Mouse (Mus musculus) CH12.LX (cell line): ENCODE results near the gene Mat2b.

Experiments used
- BHLHE40 ChIP-seq: IDR thresholded peaks from 2 replicates; pipeline ENCODE4 v1.6.1; 2011; ENCODE audit warnings: mild to moderate bottlenecking, low read depth, low read length, improper control_type of control experiment
- CHD1 ChIP-seq: IDR thresholded peaks from 2 replicates; pipeline ENCODE4 v1.6.1; 2012; ENCODE audit warnings: low read depth, low read length, improper control_type of control experiment, inconsistent platforms
- CTCF ChIP-seq, 2 experiments: IDR thresholded peaks in 1 of 2; conservative IDR thresholded peaks in 1 of 2; 2 replicates each; pipeline ENCODE4 v1.5.1; 2011 to 2012; ENCODE audit warnings: low read depth in 2 of 2, low read length in 2 of 2, improper control_type of control experiment in 1 of 2, inconsistent platforms in 1 of 2, mild to moderate bottlenecking in 1 of 2, moderate library complexity in 1 of 2
- EP300 ChIP-seq: IDR thresholded peaks from 2 replicates; pipeline ENCODE4 v1.6.1; 2011; ENCODE audit warnings: low read length, improper control_type of control experiment
- MAX ChIP-seq: IDR thresholded peaks from 2 replicates; pipeline ENCODE4 v1.6.1; 2011; ENCODE audit warnings: low read length, improper control_type of control experiment
- MEF2A ChIP-seq: IDR thresholded peaks from 2 replicates; pipeline ENCODE4 v1.6.1; 2014; ENCODE audit warnings: low read depth, mild to moderate bottlenecking, inconsistent platforms, low read length, improper control_type of control experiment, borderline replicate concordance
- POLR2A ChIP-seq: IDR thresholded peaks from 2 replicates; pipeline ENCODE4 v1.6.1; 2011; ENCODE audit warnings: low read depth, mild to moderate bottlenecking, improper control_type of control experiment, low read length
- SMC3 ChIP-seq: IDR thresholded peaks from 2 replicates; pipeline ENCODE4 v1.6.1; 2011; ENCODE audit warnings: low read depth, low read length, improper control_type of control experiment
- USF2 ChIP-seq: conservative IDR thresholded peaks from 2 replicates; pipeline ENCODE4 v1.6.1; 2011; ENCODE audit warnings: low read depth, low read length, improper control_type of control experiment
- ZC3H11A ChIP-seq: IDR thresholded peaks from 2 replicates; pipeline ENCODE4 v1.6.1; 2012; ENCODE audit warnings: low read depth, mild to moderate bottlenecking, inconsistent platforms, low read length, improper control_type of control experiment

DNA sequence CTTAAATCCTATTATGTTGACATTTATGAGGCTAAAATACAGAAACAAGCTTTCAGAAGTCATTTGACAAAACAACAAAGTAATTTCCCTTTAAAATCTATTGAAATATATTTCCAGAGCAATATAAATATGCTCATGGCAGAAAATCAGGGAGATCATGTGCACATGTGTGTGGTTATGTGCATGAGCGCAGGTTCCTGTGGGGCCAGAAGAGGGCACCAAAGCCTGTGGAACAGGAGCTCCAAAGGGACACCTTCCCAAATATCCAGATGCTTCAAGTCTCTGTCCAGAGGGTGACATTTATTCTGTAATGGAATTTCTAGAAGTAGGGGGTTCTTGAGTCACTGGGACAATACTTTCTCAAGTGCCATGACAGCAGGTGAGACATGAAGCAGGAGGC lies 17.8 kb downstream of the Mat2b start:
- TF ChIP-seq MEF2A (no peak), POLR2A (no peak), SMC3 (no peak; the same call in 1 of the 2 replicates), CHD1 (no peak), CTCF (conservative IDR thresholded peaks at IDR 0.05 in 1 of 2, IDR thresholded peaks at IDR 0.05 in 1 of 2; ENCODE audit: low read depth in 2 of 2, low read length in 2 of 2) (peak in 1 of 2 experiments; percentile 36; a peak in 2 of 4 replicates), USF2 (no peak), EP300 (no peak), MAX (no peak), ZC3H11A (no peak), BHLHE40 (no peak)
